Mouse (Mus musculus): ENCODE data around the gene Vwa5b1.

The Vwa5b1 gene

GRCm38 (mm10) chr4:138576661-138577060, 59.0 kb downstream of the Vwa5b1 start:
- no peak for DNase-seq

GRCm38 (mm10) chr4:138574800-138575606, 60.7 kb downstream of the Vwa5b1 start:
- DNase-seq = no peak

DNA sequence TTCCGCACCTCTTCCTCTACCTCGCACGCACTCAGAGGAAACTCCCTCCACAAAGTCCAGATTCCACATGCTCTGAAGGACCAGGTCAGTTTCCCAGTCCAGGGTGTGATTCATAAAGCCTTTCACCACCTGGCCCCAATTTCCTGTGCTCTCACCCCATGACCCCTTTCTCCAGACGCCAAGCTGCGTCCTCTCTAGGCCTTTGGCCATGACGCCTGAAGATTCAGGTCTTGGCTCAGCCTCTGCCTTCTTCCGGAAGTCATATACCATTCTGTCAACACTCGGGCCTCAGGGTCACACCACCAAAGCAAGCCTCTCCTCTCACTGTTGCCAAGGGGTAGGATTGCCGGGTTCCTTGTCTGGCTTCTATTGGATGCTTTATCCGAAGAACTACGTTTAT, 65.8 kb downstream of the Vwa5b1 start:
- DNase-seq = peak; percentile 65

GRCm38 (mm10) chr4:138568275-138568674, 67.4 kb downstream of the Vwa5b1 start:
- DNase-seq = no peak

GRCm38 (mm10) chr4:138561986-138562385, 73.7 kb downstream of the Vwa5b1 start:
- DNase-seq = peak; percentile 89

DNA sequence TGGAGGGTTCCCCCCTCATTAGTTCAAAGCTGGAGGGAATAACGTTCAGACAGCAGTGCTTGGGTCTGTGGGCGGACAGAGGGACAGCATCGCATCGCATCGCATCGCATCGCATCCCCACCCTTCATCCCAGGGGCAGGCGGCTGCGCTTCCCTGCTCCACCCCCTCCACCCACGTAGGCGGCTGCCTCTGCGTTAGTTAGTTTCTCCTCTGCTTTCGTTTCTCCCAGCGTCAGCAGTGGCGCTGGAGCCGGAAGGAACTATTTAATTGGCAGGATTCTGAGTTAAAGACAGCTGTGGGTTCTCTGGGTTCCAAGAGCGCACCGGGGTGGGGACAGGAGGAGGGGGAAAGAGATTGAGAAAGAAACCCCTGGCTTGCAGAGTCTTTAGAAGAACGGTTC, 80.2 kb downstream of the Vwa5b1 start:
- DNase-seq = peak; percentile 47

DNA sequence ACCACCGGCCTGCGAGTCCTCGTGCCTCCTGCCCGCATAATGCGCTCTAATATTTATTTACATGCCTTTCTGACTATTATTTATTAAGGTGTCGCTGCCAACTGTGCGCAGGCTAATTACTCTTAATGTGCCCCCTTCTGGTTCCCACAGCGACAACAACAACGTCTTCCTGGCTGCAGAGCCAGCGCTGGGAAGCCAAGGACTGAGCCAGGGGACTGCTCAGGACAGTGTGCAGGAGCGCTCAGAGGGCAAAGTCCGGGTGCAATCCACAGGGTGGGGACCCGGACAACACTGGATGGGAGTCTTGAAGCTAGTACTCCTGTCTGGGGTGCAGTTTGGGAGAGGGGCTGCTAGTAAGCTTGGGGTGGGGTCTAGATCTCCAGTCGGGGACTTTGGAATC, 80.8 kb downstream of the Vwa5b1 start:
- no peak for DNase-seq

GRCm38 (mm10) chr4:138554302-138554701, 81.4 kb downstream of the Vwa5b1 start:
- no peak for DNase-seq

DNA sequence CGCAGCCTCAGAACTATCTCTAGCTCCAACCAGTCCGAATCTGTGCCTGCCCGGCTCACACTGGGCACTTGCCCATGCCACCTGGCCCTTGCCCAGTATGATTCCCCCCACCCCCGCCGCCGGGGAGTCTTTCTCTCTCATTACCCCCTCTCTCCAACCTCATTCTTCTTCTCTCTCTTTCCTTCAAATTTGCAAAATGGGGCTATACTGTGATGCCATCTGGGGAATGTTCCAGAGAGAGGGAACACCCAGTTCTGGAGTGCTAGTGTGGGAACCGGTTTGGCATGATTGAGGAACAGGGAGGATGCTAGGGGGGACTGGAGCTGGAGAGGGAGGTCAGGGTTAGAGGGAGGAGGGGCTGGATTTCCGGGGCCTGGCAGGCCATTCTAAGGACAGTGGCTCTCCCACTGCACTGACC, 82.2 kb downstream of the Vwa5b1 start:
- no peak for DNase-seq

- DNase-seq = no peak
Observed at GRCm38 (mm10) chr4:138553116-138553515, 82.6 kb downstream of the Vwa5b1 start.

DNA sequence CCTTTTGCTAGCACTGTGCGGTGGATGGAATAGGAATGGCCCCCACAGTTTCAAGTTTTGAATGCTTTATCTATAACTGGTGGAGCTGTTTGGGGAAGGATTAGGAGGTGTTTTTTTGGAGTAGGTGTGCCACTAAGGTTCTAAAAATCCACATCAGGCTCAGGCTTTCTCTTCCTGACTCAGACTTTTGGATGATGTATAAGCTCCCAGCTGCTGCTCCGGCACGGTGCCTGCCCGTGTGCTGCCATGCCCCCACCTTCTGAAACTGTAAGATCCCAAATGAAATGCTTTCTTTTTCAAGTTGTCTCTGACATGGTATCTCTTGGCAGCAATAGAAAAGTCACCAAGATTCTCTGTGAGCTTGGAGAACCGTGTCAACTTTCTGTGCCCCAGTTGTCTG, 84.1 kb downstream of the Vwa5b1 start:
- DNase-seq = no peak

DNA sequence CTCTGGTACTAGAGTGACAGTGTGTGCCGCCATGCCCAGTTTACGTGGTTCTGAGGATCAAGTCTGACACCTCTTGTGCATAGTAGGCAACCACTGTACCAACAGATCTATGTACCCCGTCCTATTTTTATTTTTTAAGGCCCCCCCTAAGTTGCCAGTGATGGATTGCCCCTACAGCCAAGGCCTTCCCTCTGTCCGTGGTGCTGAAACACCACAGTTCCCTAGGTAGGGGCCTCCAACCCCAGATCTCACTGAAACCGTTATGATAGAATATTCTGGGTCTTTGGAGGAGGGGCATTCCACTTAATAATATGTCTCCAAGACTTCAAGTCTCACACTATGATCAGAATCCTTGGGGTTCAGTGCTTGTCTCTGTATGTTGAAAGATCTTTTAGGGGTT, 85.1 kb downstream of the Vwa5b1 start:
- DNase-seq = peak; percentile 51

DNA sequence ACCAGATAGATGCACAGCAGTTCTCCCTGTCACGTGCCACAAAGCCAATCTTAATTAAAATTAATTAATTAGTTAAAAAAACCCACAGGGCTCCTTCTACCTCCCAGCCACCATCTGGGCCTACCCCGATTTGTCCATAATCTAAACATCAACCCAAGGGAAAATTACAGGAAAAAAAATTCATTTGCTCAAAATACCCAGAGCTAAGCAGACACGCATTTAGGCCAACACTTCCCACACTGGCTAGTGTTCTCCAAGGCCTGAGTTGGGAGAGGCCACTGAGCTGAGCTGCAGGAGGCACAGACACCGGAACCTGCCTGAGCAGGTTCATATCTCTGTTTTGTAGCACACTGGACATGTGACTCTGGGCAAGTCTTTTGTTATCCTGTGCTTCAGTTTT, 86.7 kb downstream of the Vwa5b1 start:
- DNase-seq = no peak

DNA sequence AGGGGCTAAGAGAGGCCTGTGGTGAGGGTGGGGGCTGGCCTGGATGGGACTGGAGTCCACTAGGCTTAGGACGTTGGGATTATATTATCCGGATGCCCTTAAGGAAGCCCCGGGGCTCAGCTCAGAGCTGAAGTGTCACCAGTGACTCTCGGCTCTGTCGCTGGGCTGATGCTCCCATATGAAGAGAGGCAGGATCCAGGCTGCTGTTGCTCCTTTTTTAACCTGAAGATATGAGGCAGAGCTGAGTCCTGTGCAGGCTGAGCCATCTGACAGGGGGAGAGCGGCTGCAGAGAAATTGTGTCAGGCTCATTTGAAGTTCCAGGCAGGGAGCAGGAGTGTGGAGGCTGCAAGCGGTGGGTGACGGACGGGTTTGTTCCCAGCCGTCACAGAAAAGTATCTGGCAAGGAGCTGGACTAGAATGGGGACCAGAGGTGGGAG, 87.5 kb downstream of the Vwa5b1 start:
- no peak for DNase-seq

DNA sequence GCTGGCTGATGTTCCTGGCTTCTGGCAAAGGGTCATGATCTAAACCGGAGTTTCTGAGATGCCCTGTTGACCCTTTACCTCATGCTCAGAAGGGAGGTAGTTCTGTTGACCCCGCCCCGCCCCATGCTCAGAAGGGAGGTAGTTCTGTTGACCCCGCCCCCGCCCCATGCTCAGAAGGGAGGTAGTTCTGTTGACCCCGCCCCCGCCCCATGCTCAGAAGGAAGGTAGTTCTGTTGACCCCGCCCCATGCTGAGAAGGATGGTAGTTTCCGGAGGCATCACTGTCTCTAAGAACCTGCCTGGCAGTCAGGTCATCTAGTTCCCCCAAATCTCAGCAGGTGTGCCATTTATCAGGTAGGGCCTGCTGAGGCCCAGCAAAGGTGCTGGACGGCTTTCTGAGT, 88.1 kb downstream of the Vwa5b1 start:
- DNase-seq = no peak

GRCm38 (mm10) chr4:138547041-138547440, 88.6 kb downstream of the Vwa5b1 start:
- DNase-seq = no peak

GRCm38 (mm10) chr4:138546241-138546640, 89.4 kb downstream of the Vwa5b1 start:
- DNase-seq = no peak

DNA sequence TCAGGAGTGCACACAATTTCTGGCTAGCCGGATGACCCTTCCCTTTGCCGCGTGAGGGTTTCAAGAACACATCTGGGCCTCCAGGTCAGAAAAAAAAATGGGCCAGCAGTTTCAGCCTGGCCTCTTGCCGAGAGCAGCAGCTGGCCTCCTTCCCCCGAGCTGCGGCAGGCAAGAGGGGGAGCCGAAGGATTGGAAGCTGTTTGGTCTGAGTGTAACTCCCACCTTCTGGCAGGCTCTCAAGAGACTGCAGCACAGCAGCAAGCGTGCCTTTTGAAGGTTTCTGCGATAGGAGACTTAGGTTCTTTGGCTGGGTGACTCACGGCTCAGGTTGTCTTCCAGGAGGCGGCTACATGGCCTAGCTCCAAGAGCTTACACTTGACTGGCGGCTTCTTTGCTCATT, 92.5 kb downstream of the Vwa5b1 start:
- no peak for DNase-seq

DNA sequence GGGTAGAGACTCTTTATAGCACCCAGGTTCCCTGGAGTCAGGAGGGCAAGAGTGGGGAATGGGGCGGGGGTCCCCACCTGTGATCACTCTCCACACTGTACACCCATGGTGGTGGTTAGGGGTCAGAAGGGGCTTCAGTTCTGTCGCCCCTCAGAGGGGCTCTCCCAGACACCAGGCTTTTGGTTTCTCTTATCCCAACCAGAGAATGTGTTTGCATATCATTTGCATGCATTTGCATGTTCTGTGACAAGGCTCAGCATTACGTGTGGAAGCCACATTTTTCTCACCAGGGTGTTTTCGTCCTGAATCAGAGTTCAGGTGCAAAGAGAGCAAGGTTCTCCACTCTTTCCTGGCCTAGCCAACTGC, 97.6 kb downstream of the Vwa5b1 start:
- no peak for DNase-seq

DNA sequence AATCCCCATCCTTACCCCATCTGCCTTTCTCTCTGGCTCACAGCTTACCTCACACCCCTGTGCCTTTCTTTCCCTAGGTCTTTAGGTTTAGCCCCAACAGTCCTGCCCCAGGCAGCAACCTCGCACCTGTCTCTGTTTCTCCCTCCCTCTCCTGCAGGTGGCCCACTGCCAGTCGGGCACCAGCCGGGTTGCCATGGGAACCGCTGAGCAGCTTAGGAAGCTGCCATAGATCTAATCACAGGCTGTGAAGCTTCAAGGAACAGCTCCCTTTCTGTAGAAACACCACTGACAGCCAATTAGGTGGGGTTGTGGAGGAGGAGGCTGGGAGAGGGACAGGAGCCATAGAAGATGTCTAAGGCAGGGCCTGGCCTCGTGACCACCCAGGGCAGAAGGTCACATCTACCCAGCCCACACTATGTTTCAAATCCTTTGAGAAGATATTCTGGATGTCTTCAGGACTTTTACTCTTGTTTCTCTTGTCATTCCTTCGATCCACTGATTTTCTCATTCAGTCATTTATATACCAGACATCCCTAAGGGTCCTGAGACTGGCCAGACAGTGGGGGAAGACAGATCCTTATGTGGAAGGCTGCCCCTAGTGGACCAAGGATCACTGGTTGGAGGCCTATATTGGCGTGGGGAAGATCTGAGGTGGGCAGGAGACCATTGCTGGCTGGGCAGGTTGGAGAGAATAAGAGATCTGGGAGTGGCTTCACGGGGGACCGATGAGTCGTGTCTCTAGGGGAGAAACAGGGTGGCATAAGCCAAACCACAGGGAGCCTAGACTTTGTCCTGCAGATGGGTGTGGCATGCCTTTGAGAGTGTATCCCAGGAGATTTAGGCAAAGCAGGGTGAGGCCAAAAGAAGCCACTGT, 98.2 kb downstream of the Vwa5b1 start:
- peak; percentile 49 for DNase-seq

GRCm38 (mm10) chr4:138535610-138536009, 100.1 kb downstream of the Vwa5b1 start:
- DNase-seq = no peak

GRCm38 (mm10) chr4:138533877-138534276, 101.8 kb downstream of the Vwa5b1 start:
- no peak for DNase-seq

DNA sequence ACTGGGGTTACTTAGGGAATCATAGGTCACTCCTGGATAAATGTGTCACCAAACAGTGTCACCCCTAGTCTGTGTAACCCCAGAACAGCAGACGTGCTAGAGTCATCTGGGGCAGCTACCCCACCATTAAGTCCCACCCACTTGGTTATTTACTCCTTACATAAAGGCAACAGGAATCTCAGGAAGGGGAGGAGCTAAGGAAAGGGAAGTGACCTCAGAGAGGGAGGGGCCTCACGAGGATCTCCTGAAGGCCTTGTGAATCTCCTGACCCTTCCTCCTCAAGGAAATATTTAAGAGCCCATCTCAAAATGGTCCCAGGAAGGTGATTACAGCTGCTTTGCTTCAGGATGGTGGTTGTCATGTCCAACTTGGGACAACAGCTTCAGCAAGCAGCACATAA, 103.9 kb downstream of the Vwa5b1 start:
- no peak for DNase-seq

DNA sequence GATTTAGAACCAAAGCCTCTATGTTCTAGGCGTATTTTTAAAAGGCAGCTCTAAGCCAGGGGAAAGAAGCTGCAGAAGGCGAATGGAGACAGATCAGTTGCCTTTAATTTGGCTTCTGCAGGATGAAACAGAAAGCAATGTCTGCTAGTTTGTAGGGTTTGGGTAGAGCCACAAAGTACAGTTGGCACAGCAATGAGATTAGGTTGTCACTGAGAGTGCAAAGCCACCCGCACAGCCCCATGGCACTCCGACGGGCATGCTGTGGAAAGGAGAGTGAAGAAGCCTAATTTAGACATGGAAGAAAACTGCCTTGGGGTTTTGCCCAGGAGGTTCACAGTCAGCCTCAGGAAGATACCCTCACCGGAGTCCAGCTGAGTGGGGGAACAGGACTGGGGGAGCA, 105.7 kb downstream of the Vwa5b1 start:
- DNase-seq = no peak

Data from embryo, embryonic 11 days (tissue).